Mouse (Mus musculus) myocyte (in vitro differentiated cells): Measurements from ENCODE around the gene Npas2.

Source experiments
- CEBPB ChIP-seq: IDR thresholded peaks from 2 replicates; pipeline ENCODE4 v1.6.1; 2011; ENCODE audit warnings: mild to moderate bottlenecking, moderate library complexity; ENCODE audit not compliant: poor library complexity, insufficient read depth, severe bottlenecking
- E2F4 ChIP-seq: IDR thresholded peaks from one replicate; pipeline ENCODE4 v1.6.1; 2011; ENCODE audit warnings: mild to moderate bottlenecking, control low read depth, moderate library complexity; ENCODE audit not compliant: insufficient read depth
- POLR2A ChIP-seq: IDR thresholded peaks from one replicate; pipeline ENCODE4 v1.6.1; 2011; ENCODE audit warnings: low read depth, mild to moderate bottlenecking, control low read depth, moderate library complexity; ENCODE audit not compliant: insufficient read length
- POLR2AphosphoS2 ChIP-seq: IDR thresholded peaks from one replicate; pipeline ENCODE4 v1.6.1; 2011; ENCODE audit warnings: low read depth, control low read depth; ENCODE audit not compliant: insufficient read length
- SRF ChIP-seq: IDR thresholded peaks from one replicate; pipeline ENCODE4 v1.6.1; 2011; ENCODE audit warnings: low read depth; ENCODE audit not compliant: control insufficient read depth, insufficient read length
- TCF12 ChIP-seq: IDR thresholded peaks from one replicate; pipeline ENCODE4 v1.6.1; 2011; ENCODE audit warnings: mild to moderate bottlenecking, control low read depth; ENCODE audit not compliant: poor library complexity, insufficient read depth, severe bottlenecking
- TCF3 ChIP-seq: IDR thresholded peaks from one replicate; pipeline ENCODE4 v1.6.1; 2011; ENCODE audit warnings: low read depth, control low read depth; ENCODE audit not compliant: insufficient read length
- USF1 ChIP-seq: IDR thresholded peaks from one replicate; pipeline ENCODE4 v1.6.1; 2011; ENCODE audit warnings: low read depth, mild to moderate bottlenecking, control low read depth, moderate library complexity

DNA sequence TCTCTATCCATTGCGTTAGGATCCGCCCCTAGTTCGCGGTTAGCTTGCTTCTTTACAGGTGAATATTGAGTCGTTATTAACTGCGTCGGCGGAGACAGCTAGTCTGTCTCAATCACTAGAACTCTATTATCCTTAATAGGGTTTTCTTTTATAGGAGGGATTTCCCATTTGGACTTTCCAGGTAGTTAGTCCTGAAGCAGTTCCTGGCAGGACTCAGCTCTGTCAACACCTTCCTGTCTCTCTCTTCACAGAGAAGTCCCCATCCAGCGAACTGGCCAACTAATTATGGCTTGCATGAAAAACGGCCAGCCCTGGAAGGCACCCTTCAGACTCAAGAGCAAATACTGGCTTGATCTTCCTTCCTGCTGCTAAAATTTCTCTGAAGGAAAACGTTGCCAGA, 1.4 kb downstream of the Npas2 start:
- no peak for TF ChIP-seq POLR2A
- TF ChIP-seq CEBPB: no peak
- no peak for TF ChIP-seq POLR2AphosphoS2
- no peak for TF ChIP-seq E2F4
- no peak for TF ChIP-seq SRF
- no peak for TF ChIP-seq TCF3
- TF ChIP-seq USF1: no peak
- TF ChIP-seq TCF12: no peak
